Mouse (Mus musculus): Measurements from ENCODE around the gene Gm4353.

DNA sequence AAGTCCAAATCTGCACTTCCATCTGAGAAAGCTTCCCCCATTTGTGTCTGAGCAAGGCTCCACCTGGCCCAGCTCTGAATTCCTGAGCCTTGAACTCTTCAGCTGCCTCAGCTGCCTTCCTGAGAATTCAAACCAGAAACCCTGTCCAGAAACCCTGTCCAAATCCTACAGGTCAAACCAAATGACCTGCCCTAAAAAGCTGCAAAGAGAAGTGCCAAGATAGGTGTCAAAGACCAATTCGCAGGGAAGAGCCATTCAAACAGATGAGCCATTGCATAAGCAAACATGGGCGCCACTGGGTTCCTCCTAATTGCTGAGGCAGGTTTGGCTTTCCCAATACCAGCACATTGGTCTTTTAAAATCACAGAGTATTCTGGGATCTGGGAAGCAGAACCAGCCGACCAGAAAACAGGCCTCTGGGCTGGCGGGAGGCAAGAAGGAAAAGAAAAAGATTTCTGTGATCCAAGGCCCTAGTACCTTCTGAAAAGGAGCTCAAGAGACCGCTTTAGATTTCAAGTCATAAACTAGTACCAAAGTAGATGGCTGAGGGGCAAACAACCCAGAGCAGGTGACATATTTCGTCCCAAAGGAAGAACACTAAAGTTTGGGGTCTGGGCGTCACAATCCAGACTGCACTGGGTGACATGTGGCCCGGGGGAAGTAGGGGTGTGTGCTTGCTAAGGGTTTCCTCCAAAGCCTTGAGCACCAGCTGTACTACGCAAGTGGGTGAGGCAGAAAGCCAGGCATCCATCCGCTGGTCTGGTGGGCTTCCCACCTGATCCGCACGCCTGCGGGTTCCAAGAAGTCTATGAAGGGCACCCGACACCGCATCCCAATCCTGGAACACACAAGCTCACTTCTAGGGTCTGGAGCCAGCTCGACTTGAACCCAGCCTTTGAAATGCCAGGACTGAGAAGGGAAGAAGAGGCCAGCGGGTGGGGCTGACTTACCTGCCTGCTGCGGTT, 47.6 kb downstream of the Gm4353 start:
- no peak for TF ChIP-seq CTCF (IDR thresholded peaks at IDR 0.05; ENCODE audit: low read depth, low read length)
- no peak for TF ChIP-seq POLR2A (IDR thresholded peaks at IDR 0.05; ENCODE audit: extremely low read depth, insufficient read depth, low read length)
